Comparison of ENCODE assay signal across 16 mouse cellular contexts in the genomic region with DNA sequence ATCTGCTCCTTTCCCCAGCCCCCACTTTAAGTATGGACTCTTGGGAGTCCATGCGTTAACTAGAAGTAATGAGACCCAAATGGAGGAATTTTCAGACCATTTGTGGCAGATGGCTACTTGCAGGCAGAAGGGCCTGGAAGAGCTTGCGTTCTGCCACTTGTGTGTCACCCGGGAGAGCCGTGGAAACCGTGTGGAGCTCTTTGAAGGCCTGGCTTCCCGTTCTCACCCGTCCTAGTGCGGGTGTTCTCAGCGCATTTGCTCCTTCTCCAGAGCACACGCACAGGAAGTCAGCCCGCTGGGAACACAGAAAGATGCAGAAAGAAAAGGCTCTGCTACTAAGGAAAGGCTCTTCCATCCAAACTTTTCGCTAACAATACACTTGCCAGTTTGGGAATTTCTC. TPM values are rescaled to one million over a fixed set of nuclear protein-coding genes. Genes with fewer than 3 reads are reported as not detected.
DNase-seq lines count a peak whose midpoint lies in the region; ATAC-seq and TF ChIP-seq lines count a peak whose summit lies in the region.
"Had no signal": no experiment of that assay in that cellular context is flagged by ENCODE, and none has a peak within 500 bp of the region (broad histone marks: within the 10 kb centered on the region; RNA-seq: fewer than 3 reads in every experiment).

No protein-coding gene starts in this region.

- WGBS in hindbrain, embryonic 11.5 days, result 51% methylated on average over 12 of the region's 12 CpGs
- WGBS in hindbrain, embryonic 12.5 days, result 65% methylated on average over 12 of the region's 12 CpGs
- WGBS in stomach, embryonic 14.5 days, result 54% methylated on average over 12 of the region's 12 CpGs
- WGBS in stomach, postnatal 0 days, result 60% methylated on average over 12 of the region's 12 CpGs
- 10% methylated on average over 12 of the region's 12 CpGs for WGBS in limb, embryonic 11.5 days
- WGBS in cerebellum, adult 2 months, result 47% methylated on average over 12 of the region's 12 CpGs

- no peak for TF ChIP-seq CTCF in stomach, postnatal 0 days (IDR thresholded peaks at IDR 0.05; ENCODE audit: low read depth)
- no peak for TF ChIP-seq CTCF in cerebellum, adult 2 months (IDR thresholded peaks at IDR 0.05; ENCODE audit: borderline replicate concordance, insufficient read depth, low read depth, low read length)

- TF ChIP-seq EP300 in stomach, postnatal 0 days (optimal IDR thresholded peaks at IDR 0.05), result no peak

- H3K36me3 ChIP-seq in hindbrain, embryonic 11.5 days (ENCODE audit: control insufficient read depth, insufficient read depth, low read length), result no peaks in the 10 kb centered on the region
- no peaks in the 10 kb centered on the region for H3K36me3 ChIP-seq in hindbrain, embryonic 12.5 days
- H3K36me3 ChIP-seq in stomach, embryonic 14.5 days (ENCODE audit: control insufficient read depth, insufficient read depth, low read length), result no peaks in the 10 kb centered on the region
- no peaks in the 10 kb centered on the region for H3K36me3 ChIP-seq in stomach, postnatal 0 days (ENCODE audit: control insufficient read depth, insufficient read depth, low read length)
- H3K36me3 ChIP-seq in limb, embryonic 11.5 days (ENCODE audit: control insufficient read depth, insufficient read depth, low read length), result no peaks in the 10 kb centered on the region
- H3K36me3 ChIP-seq: liver, embryonic 12.5 days had no signal

- H3K4me3 ChIP-seq in hindbrain, embryonic 11.5 days (ENCODE audit: low read depth, low read length), result no peak overlapping the region
- no peak overlapping the region for H3K4me3 ChIP-seq in hindbrain, embryonic 12.5 days
- H3K4me3 ChIP-seq in stomach, embryonic 14.5 days (ENCODE audit: low read depth, low read length), result no peak overlapping the region
- no peak overlapping the region for H3K4me3 ChIP-seq in stomach, postnatal 0 days (ENCODE audit: low read depth, low read length)
- H3K4me3 ChIP-seq in limb, embryonic 11.5 days (ENCODE audit: low read depth, low read length), result no peak overlapping the region
- no peak overlapping the region for H3K4me3 ChIP-seq in cerebellum, adult 2 months (replicated peaks; ENCODE audit: insufficient read depth, low read depth, low read length)
- H3K4me3 ChIP-seq: gastrocnemius, adult 2 months; left cerebral cortex, adult 2 months; liver, embryonic 12.5 days had no signal

- peak; percentile 33 for DNase-seq in hindbrain, embryonic 11.5 days (ENCODE audit: low spot score)
- no peak for DNase-seq in stomach, postnatal 0 days (ENCODE audit: low spot score)
- DNase-seq in limb, embryonic 11.5 days (ENCODE audit: low spot score), result peak; percentile 64
- DNase-seq in right cerebral cortex, adult 18-20 months, result no peak
- DNase-seq in cerebellum, adult 2 months, result no peak
- DNase-seq: adrenal gland, postnatal 25 days; gastrocnemius, adult 2 months; lung, postnatal 14 days; right cerebral cortex, postnatal 4 days had no signal

- H3K4me1 ChIP-seq in hindbrain, embryonic 11.5 days (replicated peaks; ENCODE audit: control insufficient read depth, insufficient read depth, low read length), result peaks cover 2% of the 10 kb centered on the region
- peaks cover 29% of the 10 kb centered on the region for H3K4me1 ChIP-seq in hindbrain, embryonic 12.5 days
- H3K4me1 ChIP-seq in stomach, embryonic 14.5 days (ENCODE audit: control insufficient read depth, insufficient read depth, low read length), result peaks cover 20% of the 10 kb centered on the region
- H3K4me1 ChIP-seq in stomach, postnatal 0 days (replicated peaks; ENCODE audit: control insufficient read depth, insufficient read depth), result no peaks in the 10 kb centered on the region
- H3K4me1 ChIP-seq in limb, embryonic 11.5 days (ENCODE audit: control insufficient read depth, insufficient read depth, low read length), result peaks cover 64% of the 10 kb centered on the region
- H3K4me1 ChIP-seq in cerebellum, adult 2 months (ENCODE audit: control insufficient read depth, insufficient read depth, low read length), result no peaks in the 10 kb centered on the region

- no peak for TF ChIP-seq POLR2A in cerebellum, adult 2 months (IDR thresholded peaks at IDR 0.05; ENCODE audit: borderline replicate concordance, insufficient read depth, low read length)

- no peak overlapping the region for H3K27ac ChIP-seq in hindbrain, embryonic 11.5 days (ENCODE audit: low read depth, low read length)
- no peak overlapping the region for H3K27ac ChIP-seq in hindbrain, embryonic 12.5 days
- peak overlapping the region; percentile 34; the same call in 1 of the 2 replicates for H3K27ac ChIP-seq in stomach, embryonic 14.5 days (ENCODE audit: low read length)
- H3K27ac ChIP-seq in stomach, postnatal 0 days (replicated peaks), result no peak overlapping the region
- H3K27ac ChIP-seq in limb, embryonic 11.5 days (replicated peaks; ENCODE audit: low read depth, low read length), result peak overlapping the region; percentile 96
- H3K27ac ChIP-seq in cerebellum, adult 2 months (ENCODE audit: insufficient read depth, low read length), result no peak overlapping the region
- H3K27ac ChIP-seq: gastrocnemius, adult 2 months; left cerebral cortex, adult 2 months; liver, embryonic 12.5 days had no signal

- H3K9me3 ChIP-seq in hindbrain, embryonic 11.5 days (ENCODE audit: control insufficient read depth, low read length), result no peaks in the 10 kb centered on the region
- H3K9me3 ChIP-seq in hindbrain, embryonic 12.5 days (replicated peaks), result no peaks in the 10 kb centered on the region
- no peaks in the 10 kb centered on the region for H3K9me3 ChIP-seq in stomach, embryonic 14.5 days (ENCODE audit: control insufficient read depth, low read depth, low read length)
- no peaks in the 10 kb centered on the region for H3K9me3 ChIP-seq in stomach, postnatal 0 days (ENCODE audit: control insufficient read depth, low read length)
- H3K9me3 ChIP-seq in limb, embryonic 11.5 days (ENCODE audit: control insufficient read depth, low read length), result no peaks in the 10 kb centered on the region
- H3K9me3 ChIP-seq: liver, embryonic 12.5 days had no signal

- no peak for ATAC-seq in hindbrain, embryonic 11.5 days (ENCODE audit: low FRiP score)
- no peak for ATAC-seq in hindbrain, embryonic 12.5 days (ENCODE audit: low FRiP score)
- ATAC-seq in stomach, embryonic 14.5 days (ENCODE audit: insufficient number of reproducible peaks, insufficient read depth, low FRiP score, low read depth), result no peak
- no peak for ATAC-seq in stomach, postnatal 0 days (ENCODE audit: low FRiP score, low TSS enrichment)
- ATAC-seq in limb, embryonic 11.5 days (ENCODE audit: insufficient number of reproducible peaks, low FRiP score, low TSS enrichment, low read depth), result no peak
- ATAC-seq: liver, embryonic 12.5 days had no signal

- H3K4me2 ChIP-seq in hindbrain, embryonic 11.5 days (replicated peaks; ENCODE audit: low read depth, low read length), result no peak overlapping the region
- H3K4me2 ChIP-seq in hindbrain, embryonic 12.5 days (replicated peaks), result no peak overlapping the region
- H3K4me2 ChIP-seq in stomach, embryonic 14.5 days (replicated peaks; ENCODE audit: low read depth, low read length), result no peak overlapping the region
- no peak overlapping the region for H3K4me2 ChIP-seq in stomach, postnatal 0 days (replicated peaks; ENCODE audit: low read depth)
- H3K4me2 ChIP-seq in limb, embryonic 11.5 days (ENCODE audit: low read depth, severe bottlenecking), result 0 out of 2 replicates have a peak overlapping the region, but pooled peaks have one; percentile 44
- H3K4me2 ChIP-seq: liver, embryonic 12.5 days had no signal

- H3K9ac ChIP-seq in hindbrain, embryonic 11.5 days (ENCODE audit: low read depth, low read length), result no peak overlapping the region
- no peak overlapping the region for H3K9ac ChIP-seq in hindbrain, embryonic 12.5 days
- no peak overlapping the region for H3K9ac ChIP-seq in stomach, embryonic 14.5 days (replicated peaks; ENCODE audit: low read depth, low read length)
- H3K9ac ChIP-seq in stomach, postnatal 0 days (ENCODE audit: low read length), result no peak overlapping the region
- H3K9ac ChIP-seq in limb, embryonic 11.5 days (ENCODE audit: low read length), result peak overlapping the region; percentile 31; the same call in 1 of the 2 replicates
- H3K9ac ChIP-seq: liver, embryonic 12.5 days had no signal

- H3K27me3 ChIP-seq in hindbrain, embryonic 11.5 days (ENCODE audit: control insufficient read depth, insufficient read depth, low read length), result no peaks in the 10 kb centered on the region
- H3K27me3 ChIP-seq in hindbrain, embryonic 12.5 days, result no peaks in the 10 kb centered on the region
- H3K27me3 ChIP-seq in stomach, embryonic 14.5 days (ENCODE audit: control insufficient read depth, insufficient read depth, low read length), result no peaks in the 10 kb centered on the region
- H3K27me3 ChIP-seq in stomach, postnatal 0 days (ENCODE audit: control insufficient read depth, insufficient read depth, low read length), result no peaks in the 10 kb centered on the region
- no peaks in the 10 kb centered on the region for H3K27me3 ChIP-seq in limb, embryonic 11.5 days (ENCODE audit: control insufficient read depth, insufficient read depth, low read length)
- no peaks in the 10 kb centered on the region for H3K27me3 ChIP-seq in cerebellum, adult 2 months (ENCODE audit: control insufficient read depth, insufficient read depth, low read length)
- H3K27me3 ChIP-seq: CH12.LX had no signal

RNA-seq across cellular contexts. Expression of a gene that starts 1.7 kb away (rescaled TPM):
- polyA plus RNA-seq in hindbrain, embryonic 11.5 days (2014; fragmentation: Nextera tagmentation; extraction: Ambion mirVana), result 6.8 and 9.4 TPM in 2 replicates
- 4.0 and 6.3 TPM in 2 replicates for polyA plus RNA-seq in hindbrain, embryonic 12.5 days (2016; fragmentation: Nextera tagmentation; extraction: Ambion mirVana)
- 1.4 and 127 TPM in 2 replicates for polyA plus RNA-seq in stomach, embryonic 14.5 days (2014; fragmentation: Nextera tagmentation; extraction: Ambion mirVana)
- 1.7 and 2.6 TPM in 2 replicates for polyA plus RNA-seq in stomach, postnatal 0 days (2015; fragmentation: Nextera tagmentation; extraction: Ambion mirVana)
- polyA plus RNA-seq in limb, embryonic 11.5 days (2014; fragmentation: Nextera tagmentation; extraction: Ambion mirVana), result 89.6 and 94.4 TPM in 2 replicates
- polyA plus RNA-seq in cerebellum, adult 2 months (2012; rRNA removed), result 7.0 and 7.7 TPM in 2 replicates

RNA-seq across cellular contexts. Expression of a gene that starts 25.1 kb away (rescaled TPM):
- 3.5 and 3.9 TPM in 2 replicates for polyA plus RNA-seq in hindbrain, embryonic 11.5 days (2014; fragmentation: Nextera tagmentation; extraction: Ambion mirVana)
- 1.7 and 1.9 TPM in 2 replicates for polyA plus RNA-seq in hindbrain, embryonic 12.5 days (2016; fragmentation: Nextera tagmentation; extraction: Ambion mirVana)
- 0.49 and 0.71 TPM in 2 replicates for polyA plus RNA-seq in stomach, embryonic 14.5 days (2014; fragmentation: Nextera tagmentation; extraction: Ambion mirVana)
- 32.7 and 33.7 TPM in 2 replicates for polyA plus RNA-seq in stomach, postnatal 0 days (2015; fragmentation: Nextera tagmentation; extraction: Ambion mirVana)
- 1.6 and 1.7 TPM in 2 replicates for polyA plus RNA-seq in limb, embryonic 11.5 days (2014; fragmentation: Nextera tagmentation; extraction: Ambion mirVana)
- 0.14 and 0.16 TPM in 2 replicates for polyA plus RNA-seq in cerebellum, adult 2 months (2012; rRNA removed)

RNA-seq across cellular contexts. Expression of a gene that starts 33.4 kb away (rescaled TPM):
- polyA plus RNA-seq in hindbrain, embryonic 11.5 days (2014; fragmentation: Nextera tagmentation; extraction: Ambion mirVana), result 0.36 and 0.37 TPM in 2 replicates
- 0.21 and 0.34 TPM in 2 replicates for polyA plus RNA-seq in hindbrain, embryonic 12.5 days (2016; fragmentation: Nextera tagmentation; extraction: Ambion mirVana)
- polyA plus RNA-seq in stomach, embryonic 14.5 days (2014; fragmentation: Nextera tagmentation; extraction: Ambion mirVana), result 0.52 TPM in 1 of 2 replicates, not detected in the other
- polyA plus RNA-seq in stomach, postnatal 0 days (2015; fragmentation: Nextera tagmentation; extraction: Ambion mirVana), result not detected in 2 replicates
- 0.17 and 0.28 TPM in 2 replicates for polyA plus RNA-seq in limb, embryonic 11.5 days (2014; fragmentation: Nextera tagmentation; extraction: Ambion mirVana)
- 0.08 and 0.17 TPM in 2 replicates for polyA plus RNA-seq in cerebellum, adult 2 months (2012; rRNA removed)
- polyA plus RNA-seq: forebrain, embryonic 11.5 days; heart, embryonic 14.5 days had no signal

RNA-seq across cellular contexts. Expression of a gene that starts 33.5 kb away (rescaled TPM):
- 47.9 and 51.6 TPM in 2 replicates for polyA plus RNA-seq in hindbrain, embryonic 11.5 days (2014; fragmentation: Nextera tagmentation; extraction: Ambion mirVana)
- 37.0 and 38.9 TPM in 2 replicates for polyA plus RNA-seq in hindbrain, embryonic 12.5 days (2016; fragmentation: Nextera tagmentation; extraction: Ambion mirVana)
- 39.8 and 45.0 TPM in 2 replicates for polyA plus RNA-seq in stomach, embryonic 14.5 days (2014; fragmentation: Nextera tagmentation; extraction: Ambion mirVana)
- polyA plus RNA-seq in stomach, postnatal 0 days (2015; fragmentation: Nextera tagmentation; extraction: Ambion mirVana), result 13.0 and 13.7 TPM in 2 replicates
- 44.5 and 50.0 TPM in 2 replicates for polyA plus RNA-seq in limb, embryonic 11.5 days (2014; fragmentation: Nextera tagmentation; extraction: Ambion mirVana)
- polyA plus RNA-seq in cerebellum, adult 2 months (2012; rRNA removed), result 33.9 and 36.7 TPM in 2 replicates

Comparison
In these comparisons a context has a peak if more than half of its experiments do, and no peak if none do; other contexts are left out.
1. H3K27ac ChIP-seq: peak in stomach, embryonic 14.5 days (single experiment) and limb, embryonic 11.5 days (single experiment); none in hindbrain, embryonic 11.5 days (single experiment), hindbrain, embryonic 12.5 days (single experiment), stomach, postnatal 0 days (single experiment) and cerebellum, adult 2 months (single experiment).
2. DNase-seq: peak in hindbrain, embryonic 11.5 days (single experiment) and limb, embryonic 11.5 days (single experiment); none in stomach, postnatal 0 days (single experiment), right cerebral cortex, adult 18-20 months (single experiment) and cerebellum, adult 2 months (0 of 2).